Mouse (Mus musculus): ENCODE measurements at regions not wholly inside any gene's neighbourhood (a gene's known extent, or its start where the extent isn't known, plus 50 kb on each side); places are given as distances from the start of the nearest gene placed in this dataset.

DNA sequence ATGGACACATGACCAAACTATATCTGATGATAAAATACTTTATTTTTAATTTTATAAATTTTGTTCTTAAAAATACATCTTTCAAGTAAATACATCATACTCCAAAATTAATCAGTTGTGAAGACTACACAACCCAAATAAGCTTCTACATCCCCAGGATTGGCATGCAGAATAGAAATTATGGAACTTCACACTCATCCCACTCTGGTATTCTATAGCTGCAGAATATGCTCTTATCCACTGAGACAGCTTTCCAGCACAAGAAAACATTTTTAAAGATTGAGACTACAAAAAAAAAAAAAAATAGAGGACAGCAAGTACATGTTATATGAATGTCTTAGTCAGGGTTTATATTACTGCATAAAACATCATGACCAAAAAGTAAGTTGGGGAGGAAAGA is 94.4 kb downstream of the Gm11232 start:
- no peaks in the 10 kb centered on the region for H3K36me3 ChIP-seq (ENCODE audit: control insufficient read depth, insufficient read depth, low read length)
- no peak for ATAC-seq (replicated peaks; ENCODE audit: low FRiP score, low TSS enrichment, low read depth)
- H3K4me2 ChIP-seq (ENCODE audit: low read length): no peak overlapping the region
- no peak for DNase-seq (ENCODE audit: low spot score)
- H3K27ac ChIP-seq (ENCODE audit: low read depth): no peak overlapping the region
- no peaks in the 10 kb centered on the region for H3K9me3 ChIP-seq (ENCODE audit: control insufficient read depth, low read length)
- no peak overlapping the region for H3K9ac ChIP-seq (ENCODE audit: low read length)
- H3K4me3 ChIP-seq (ENCODE audit: low read depth, low read length): no peak overlapping the region
- H3K4me1 ChIP-seq (replicated peaks; ENCODE audit: control insufficient read depth, insufficient read depth, low read length): no peaks in the 10 kb centered on the region
- H3K27me3 ChIP-seq (replicated peaks; ENCODE audit: control insufficient read depth, insufficient read depth, low read length): no peaks in the 10 kb centered on the region

DNA sequence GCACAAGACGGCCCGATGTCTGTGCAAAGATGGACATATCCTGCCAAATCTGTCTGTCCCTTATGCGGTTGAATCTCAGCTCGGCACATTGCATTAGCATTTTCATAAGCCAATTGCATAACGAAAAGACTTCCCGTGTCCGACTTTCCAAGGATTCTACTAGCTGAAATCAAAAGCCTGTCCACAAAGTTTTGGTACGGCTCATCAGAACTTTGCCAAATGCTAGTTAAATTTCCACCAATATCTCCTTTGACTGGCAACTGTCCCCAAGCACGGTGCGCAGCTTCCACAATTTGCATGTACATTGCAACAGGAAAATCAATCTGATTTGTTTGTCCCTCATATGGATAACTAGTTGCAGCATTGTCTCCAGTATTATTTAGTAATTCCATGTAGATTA is 117.2 kb downstream of the Gm11232 start:
- ATAC-seq (replicated peaks; ENCODE audit: low FRiP score, low TSS enrichment, low read depth) (no peak), DNase-seq (ENCODE audit: low spot score) (no peak)
- no peak overlapping the region for H3K9ac ChIP-seq (ENCODE audit: low read length)
- no peak overlapping the region for H3K27ac ChIP-seq (ENCODE audit: low read depth)
- H3K36me3 ChIP-seq (ENCODE audit: control insufficient read depth, insufficient read depth, low read length): no peaks in the 10 kb centered on the region
- no peak overlapping the region for H3K4me2 ChIP-seq (ENCODE audit: low read length)
- H3K4me1 ChIP-seq (replicated peaks; ENCODE audit: control insufficient read depth, insufficient read depth, low read length): no peaks in the 10 kb centered on the region
- no peaks in the 10 kb centered on the region for H3K9me3 ChIP-seq (ENCODE audit: control insufficient read depth, low read length)
- WGBS: 96% methylated on average over 10 of the region's 10 CpGs
- H3K4me3 ChIP-seq (ENCODE audit: low read depth, low read length): no peak overlapping the region
- H3K27me3 ChIP-seq (replicated peaks; ENCODE audit: control insufficient read depth, insufficient read depth, low read length): no peaks in the 10 kb centered on the region

- no peak overlapping the region for H3K4me2 ChIP-seq (ENCODE audit: low read length)
- no peak overlapping the region for H3K27ac ChIP-seq (ENCODE audit: low read depth)
- no peak overlapping the region for H3K4me3 ChIP-seq (ENCODE audit: low read depth, low read length)
- H3K27me3 ChIP-seq (replicated peaks; ENCODE audit: control insufficient read depth, insufficient read depth, low read length): no peaks in the 10 kb centered on the region
- 32% methylated on average over 2 of the region's 2 CpGs for WGBS
- H3K36me3 ChIP-seq (ENCODE audit: control insufficient read depth, insufficient read depth, low read length): no peaks in the 10 kb centered on the region
- peaks cover 5% of the 10 kb centered on the region; the same call in 1 of the 2 replicates for H3K9me3 ChIP-seq (ENCODE audit: control insufficient read depth, low read length)
- H3K4me1 ChIP-seq (replicated peaks; ENCODE audit: control insufficient read depth, insufficient read depth, low read length): 0 out of 2 replicates have a peak, but pooled peaks cover 6% of the 10 kb centered on the region
- ATAC-seq (replicated peaks; ENCODE audit: low FRiP score, low TSS enrichment, low read depth) (no peak), DNase-seq (ENCODE audit: low spot score) (no peak)
- no peak overlapping the region for H3K9ac ChIP-seq (ENCODE audit: low read length)
Measured at GRCm38 (mm10) chr4:71627088-71627487, 130.7 kb downstream of the Gm11232 start.

DNA sequence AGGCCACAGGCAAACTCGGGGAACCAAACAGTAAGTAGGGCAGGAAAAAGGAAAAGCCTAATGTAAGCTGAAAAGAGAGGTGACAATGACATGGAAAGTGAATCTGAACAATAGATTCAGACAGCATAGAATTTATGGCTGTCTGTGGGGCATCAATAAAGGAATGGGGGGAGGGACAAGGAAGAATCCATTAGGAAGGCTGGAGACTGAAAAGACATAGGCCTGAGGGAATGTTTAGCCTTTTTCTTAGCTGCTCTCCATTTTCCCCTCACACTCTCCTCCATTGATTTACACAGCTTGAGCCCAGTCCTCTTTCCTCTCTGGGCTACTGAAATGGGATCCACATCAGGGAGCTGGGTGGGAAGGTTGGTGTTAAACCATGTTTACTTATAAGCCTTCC is 131.1 kb downstream of the Gm11232 start:
- ATAC-seq (replicated peaks; ENCODE audit: low FRiP score, low TSS enrichment, low read depth): no peak
- no peak for DNase-seq (ENCODE audit: low spot score)
- Histone ChIP-seq H3K4me3 (ENCODE audit: low read depth, low read length) (no peak overlapping the region), H3K9ac (ENCODE audit: low read length) (no peak overlapping the region), H3K4me1 (replicated peaks; ENCODE audit: control insufficient read depth, insufficient read depth, low read length) (0 out of 2 replicates have a peak, but pooled peaks cover 6% of the 10 kb centered on the region), H3K27me3 (replicated peaks; ENCODE audit: control insufficient read depth, insufficient read depth, low read length) (no peaks in the 10 kb centered on the region), H3K36me3 (ENCODE audit: control insufficient read depth, insufficient read depth, low read length) (no peaks in the 10 kb centered on the region), H3K4me2 (ENCODE audit: low read length) (no peak overlapping the region), H3K27ac (ENCODE audit: low read depth) (no peak overlapping the region), H3K9me3 (ENCODE audit: control insufficient read depth, low read length) (peaks cover 8% of the 10 kb centered on the region; the same call in 1 of the 2 replicates)
- 33% methylated on average over 1 of the region's 1 CpGs for WGBS

DNA sequence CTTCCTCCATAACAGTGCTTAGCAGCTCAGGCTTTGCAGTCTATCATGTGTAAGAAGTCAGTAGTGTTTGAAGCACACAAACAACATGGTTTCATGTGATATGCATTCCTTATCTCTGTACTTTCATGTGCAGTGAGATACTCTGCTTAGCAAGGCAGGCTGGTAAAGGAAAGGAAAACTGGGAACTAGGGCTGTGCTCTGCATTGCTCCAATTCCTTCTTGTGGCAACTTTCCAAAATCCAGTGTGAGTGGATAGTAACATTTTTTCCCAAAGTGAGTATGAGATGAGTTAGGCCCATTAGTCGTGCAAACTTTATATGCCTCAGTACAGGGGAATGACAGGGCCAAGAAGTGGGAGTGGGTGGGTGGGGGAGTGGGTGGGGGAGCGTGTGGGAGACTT is 133.0 kb downstream of the Gm11232 start:
- no peak overlapping the region for H3K9ac ChIP-seq (ENCODE audit: low read length)
- 27% methylated on average over 2 of the region's 2 CpGs for WGBS
- no peak; the same call in 1 of the 2 replicates for ATAC-seq (replicated peaks; ENCODE audit: low FRiP score, low TSS enrichment, low read depth)

DNA sequence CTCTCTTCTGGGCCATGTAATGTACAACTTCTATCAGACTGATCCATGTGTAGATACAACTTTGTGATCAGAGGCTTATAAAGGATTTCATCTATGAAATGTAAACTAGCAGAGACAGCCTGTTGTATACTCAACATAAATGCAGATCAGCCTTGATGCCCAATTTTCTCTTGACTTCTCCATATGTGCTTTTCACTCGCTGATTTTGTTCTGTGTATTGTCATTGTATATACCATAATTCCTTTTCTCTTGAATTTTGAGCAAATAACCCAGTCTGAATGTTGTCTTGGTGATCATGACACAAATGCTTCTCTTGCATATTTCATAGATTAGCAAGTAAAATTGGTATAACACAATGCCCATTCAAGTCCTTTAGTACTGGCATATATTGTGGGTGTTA is 144.0 kb downstream of the Gm11232 start:
- ATAC-seq (replicated peaks; ENCODE audit: low FRiP score, low TSS enrichment, low read depth) (no peak), DNase-seq (ENCODE audit: low spot score) (no peak)
- no peak overlapping the region for H3K9ac ChIP-seq (ENCODE audit: low read length)
- no peaks in the 10 kb centered on the region for H3K4me1 ChIP-seq (replicated peaks; ENCODE audit: control insufficient read depth, insufficient read depth, low read length)
- no peak overlapping the region for H3K4me2 ChIP-seq (ENCODE audit: low read length)
- no peaks in the 10 kb centered on the region for H3K36me3 ChIP-seq (ENCODE audit: control insufficient read depth, insufficient read depth, low read length)
- H3K4me3 ChIP-seq (ENCODE audit: low read depth, low read length): no peak overlapping the region
- WGBS: 84% methylated on average over 1 of the region's 1 CpGs
- no peak overlapping the region for H3K27ac ChIP-seq (ENCODE audit: low read depth)
- H3K27me3 ChIP-seq (replicated peaks; ENCODE audit: control insufficient read depth, insufficient read depth, low read length): no peaks in the 10 kb centered on the region
- no peaks in the 10 kb centered on the region for H3K9me3 ChIP-seq (ENCODE audit: control insufficient read depth, low read length)

More for the DNA sequence above, 133.0 kb downstream of the Gm11232 start:
- Histone ChIP-seq H3K27me3 (replicated peaks; ENCODE audit: control insufficient read depth, insufficient read depth, low read length) (no peaks in the 10 kb centered on the region), H3K4me3 (ENCODE audit: low read depth, low read length) (no peak overlapping the region), H3K36me3 (ENCODE audit: control insufficient read depth, insufficient read depth, low read length) (no peaks in the 10 kb centered on the region), H3K9me3 (ENCODE audit: control insufficient read depth, low read length) (peaks cover 8% of the 10 kb centered on the region; the same call in 1 of the 2 replicates), H3K27ac (ENCODE audit: low read depth) (no peak overlapping the region), H3K4me2 (ENCODE audit: low read length) (no peak overlapping the region), H3K4me1 (replicated peaks; ENCODE audit: control insufficient read depth, insufficient read depth, low read length) (0 out of 2 replicates have a peak, but pooled peaks cover 6% of the 10 kb centered on the region)
- no peak for DNase-seq (ENCODE audit: low spot score)

- no peak overlapping the region for H3K27ac ChIP-seq (ENCODE audit: low read depth)
- H3K9me3 ChIP-seq (ENCODE audit: control insufficient read depth, low read length): no peaks in the 10 kb centered on the region
- whole genome bisulfite sequencing: 88% methylated on average over 2 of the region's 2 CpGs
- H3K4me3 ChIP-seq (ENCODE audit: low read depth, low read length): no peak overlapping the region
- DNase-seq (ENCODE audit: low spot score): no peak
- H3K27me3 ChIP-seq (replicated peaks; ENCODE audit: control insufficient read depth, insufficient read depth, low read length): no peaks in the 10 kb centered on the region
- H3K9ac ChIP-seq (ENCODE audit: low read length): no peak overlapping the region
- no peaks in the 10 kb centered on the region for H3K4me1 ChIP-seq (replicated peaks; ENCODE audit: control insufficient read depth, insufficient read depth, low read length)
- H3K36me3 ChIP-seq (ENCODE audit: control insufficient read depth, insufficient read depth, low read length): no peaks in the 10 kb centered on the region
- no peak overlapping the region for H3K4me2 ChIP-seq (ENCODE audit: low read length)
- ATAC-seq (replicated peaks; ENCODE audit: low FRiP score, low TSS enrichment, low read depth): no peak
Measured at GRCm38 (mm10) chr4:71585880-71586279, 171.9 kb downstream of the Gm11232 start.

- Histone ChIP-seq H3K9me3 (ENCODE audit: control insufficient read depth, low read length) (no peaks in the 10 kb centered on the region), H3K36me3 (ENCODE audit: control insufficient read depth, insufficient read depth, low read length) (no peaks in the 10 kb centered on the region), H3K27me3 (replicated peaks; ENCODE audit: control insufficient read depth, insufficient read depth, low read length) (no peaks in the 10 kb centered on the region), H3K4me3 (ENCODE audit: low read depth, low read length) (no peak overlapping the region), H3K27ac (ENCODE audit: low read depth) (no peak overlapping the region), H3K4me2 (ENCODE audit: low read length) (no peak overlapping the region), H3K4me1 (replicated peaks; ENCODE audit: control insufficient read depth, insufficient read depth, low read length) (no peaks in the 10 kb centered on the region), H3K9ac (ENCODE audit: low read length) (no peak overlapping the region)
- no peak for DNase-seq (ENCODE audit: low spot score)
- ATAC-seq (replicated peaks; ENCODE audit: low FRiP score, low TSS enrichment, low read depth): no peak
- 85% methylated on average over 5 of the region's 5 CpGs for WGBS
Measured at GRCm38 (mm10) chr4:71560656-71561055, 197.1 kb downstream of the Gm11232 start.

DNA sequence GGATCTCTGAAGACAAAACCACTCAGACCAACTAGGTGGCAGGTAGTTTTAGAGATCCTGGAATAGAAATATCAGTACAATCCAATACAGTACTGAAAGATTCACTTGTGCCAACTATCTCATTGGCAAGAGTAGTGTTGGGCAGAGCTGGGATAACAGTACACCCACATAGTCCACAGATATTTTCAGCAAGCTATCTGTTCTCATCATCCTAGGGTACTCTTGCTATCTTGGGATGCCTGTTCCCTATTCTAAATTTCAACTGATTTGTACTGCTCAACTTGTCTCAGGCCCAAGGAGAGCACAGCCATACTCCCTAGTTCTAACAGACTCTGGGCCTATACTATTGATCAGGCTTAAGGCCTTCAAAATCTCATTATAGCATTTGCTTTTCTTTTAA is 218.6 kb downstream of the Gm11232 start:
- no peaks in the 10 kb centered on the region for H3K27me3 ChIP-seq (replicated peaks; ENCODE audit: control insufficient read depth, insufficient read depth, low read length)
- H3K4me1 ChIP-seq (replicated peaks; ENCODE audit: control insufficient read depth, insufficient read depth, low read length): no peaks in the 10 kb centered on the region
- ATAC-seq (replicated peaks; ENCODE audit: low FRiP score, low TSS enrichment, low read depth) (no peak), DNase-seq (ENCODE audit: low spot score) (no peak)
- H3K27ac ChIP-seq (ENCODE audit: low read depth): no peak overlapping the region
- H3K4me3 ChIP-seq (ENCODE audit: low read depth, low read length): no peak overlapping the region
- no peak overlapping the region for H3K9ac ChIP-seq (ENCODE audit: low read length)
- H3K4me2 ChIP-seq (ENCODE audit: low read length): no peak overlapping the region
- H3K36me3 ChIP-seq (ENCODE audit: control insufficient read depth, insufficient read depth, low read length): no peaks in the 10 kb centered on the region
- H3K9me3 ChIP-seq (ENCODE audit: control insufficient read depth, low read length): no peaks in the 10 kb centered on the region

Data from intestine, embryonic 14.5 days (tissue).